Mouse (Mus musculus) lung, adult 2 months (tissue): Measurements from ENCODE around the gene T.

Experiments used
- CTCF ChIP-seq: fragments of 200-500 bp; IDR thresholded peaks from 2 replicates; pipeline ENCODE4 v1.5.1; 2011; ENCODE audit warnings: mild to moderate bottlenecking, low read length, control low read depth; ENCODE audit not compliant: insufficient read depth
- POLR2A ChIP-seq: fragments of 200-500 bp; IDR thresholded peaks from 2 replicates; pipeline ENCODE4 v1.6.1; 2011; ENCODE audit warnings: low read depth, mild to moderate bottlenecking, control low read depth, low read length, borderline replicate concordance; ENCODE audit errors: extremely low read depth

DNA sequence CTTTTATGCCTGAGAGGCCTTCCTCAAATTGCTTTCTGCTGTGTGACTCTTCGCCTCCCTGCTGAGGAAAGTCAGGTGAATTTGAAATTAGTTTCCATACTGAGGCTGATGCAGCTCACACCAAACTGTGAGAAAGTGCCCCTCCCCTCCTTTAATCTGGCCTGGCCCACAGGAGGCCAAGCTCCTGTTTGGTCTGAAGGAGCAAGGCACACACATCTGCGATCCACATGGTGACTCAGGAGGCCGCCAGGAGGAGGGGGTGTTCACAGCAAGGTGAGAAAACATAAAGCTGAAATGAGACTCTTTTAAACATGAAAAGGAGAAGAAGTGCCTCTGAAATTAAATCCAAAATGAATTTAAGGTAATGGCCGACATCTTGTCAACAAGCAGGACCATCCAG lies 37.9 kb upstream of the T start:
- no peak for TF ChIP-seq CTCF
- TF ChIP-seq POLR2A, result no peak
